Mouse (Mus musculus) lung, postnatal 14 days (tissue): ENCODE data around the gene Abraxas2.

Experiments
- DNase-seq: peaks from one replicate; pipeline ENCODE4 v3.0.0; 2021

The Abraxas2 gene

DNA sequence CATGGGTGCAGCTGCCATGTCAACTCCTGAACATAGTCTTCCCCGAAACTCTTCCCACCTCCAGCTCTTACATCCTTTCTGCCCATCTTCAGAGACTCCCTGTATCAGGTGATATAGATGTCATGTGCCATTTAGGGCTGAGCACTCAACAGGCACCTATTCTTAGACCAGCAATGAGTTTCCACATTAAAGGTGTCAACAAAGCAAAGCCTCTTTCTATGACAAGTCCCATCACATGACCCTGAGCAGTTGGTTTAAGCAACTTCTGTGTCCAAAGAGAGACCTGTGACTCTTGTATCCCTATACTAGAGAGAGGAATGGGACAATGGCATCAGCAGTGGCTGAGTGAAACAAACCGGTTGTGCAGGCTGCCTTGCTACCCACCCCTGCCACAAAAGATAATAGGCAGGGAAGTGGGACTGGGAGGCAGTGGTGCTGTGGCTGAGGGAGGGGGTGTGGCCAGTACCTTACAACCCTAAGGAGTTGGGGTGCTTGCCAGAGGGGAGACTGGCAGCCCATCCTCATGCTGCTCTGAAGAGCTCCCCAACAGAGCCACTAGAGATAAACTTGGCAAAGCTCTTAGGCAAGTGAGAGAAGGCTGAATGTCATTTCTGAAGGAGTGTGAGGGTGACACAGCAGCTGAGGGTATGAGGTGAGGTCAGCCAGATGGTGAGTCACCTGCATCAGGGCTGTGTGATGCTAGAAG is 42.0 kb downstream of the Abraxas2 start:
- DNase-seq, result no peak

DNA sequence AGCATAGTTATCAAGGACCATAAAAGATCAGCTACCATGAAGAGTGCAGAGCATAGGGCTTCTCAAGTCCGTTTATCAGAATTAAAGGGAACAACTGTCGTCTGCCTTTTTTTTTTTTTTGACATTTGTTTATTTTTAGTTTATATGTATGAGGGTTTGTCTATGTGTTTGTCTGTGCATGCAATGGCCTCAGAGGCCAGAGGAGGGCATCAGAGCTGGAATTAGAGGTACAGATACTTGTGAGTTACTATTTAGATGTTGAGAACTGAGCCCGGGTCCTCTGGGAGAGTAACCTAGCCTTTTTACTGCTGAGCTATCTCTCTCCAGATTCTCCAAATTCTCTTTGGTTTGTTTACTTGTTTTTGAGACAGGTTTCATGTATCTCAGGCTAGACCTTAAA is 44.8 kb downstream of the Abraxas2 start:
- DNase-seq, result no peak

GRCm38 (mm10) chr7:132921971-132922370 is 62.9 kb downstream of the Abraxas2 start:
- no peak for DNase-seq

DNA sequence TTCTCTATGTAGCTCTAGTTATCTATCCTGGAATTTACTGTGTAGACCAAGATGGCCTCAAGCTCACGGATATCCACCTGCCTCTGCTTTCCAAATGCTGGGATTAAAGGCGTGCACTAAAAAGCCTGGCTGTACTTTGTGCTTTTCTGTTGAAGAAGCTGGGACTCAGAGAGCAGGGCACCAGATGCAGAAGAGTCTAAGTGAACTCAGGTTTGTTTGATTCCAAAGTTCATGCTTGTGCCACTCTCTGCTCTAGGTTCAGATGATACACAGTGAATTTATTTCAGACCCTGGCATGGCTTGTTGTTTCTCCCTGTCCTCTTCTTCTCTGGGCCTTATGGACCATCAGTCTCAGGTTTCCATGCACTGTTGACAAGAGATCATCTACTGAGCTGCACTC is 66.2 kb downstream of the Abraxas2 start:
- DNase-seq, result no peak

DNA sequence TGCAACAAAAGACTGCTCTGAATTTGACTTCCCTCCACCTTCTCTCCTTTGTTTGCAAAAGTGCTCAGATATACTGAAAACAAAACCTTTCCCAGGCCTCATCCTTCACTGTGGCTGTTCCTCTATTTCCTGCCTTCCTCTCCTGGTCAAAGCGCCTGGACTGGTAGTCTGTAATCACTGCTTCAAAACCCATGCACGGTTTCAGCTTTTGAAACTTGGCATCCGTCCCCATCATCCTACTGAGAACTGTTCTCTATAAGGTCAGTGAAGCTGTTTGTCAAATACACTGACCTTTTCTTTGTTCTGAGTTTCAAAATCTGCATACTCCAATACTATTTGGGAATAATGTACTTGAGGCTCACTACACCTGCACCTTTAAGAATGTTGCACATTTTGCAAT is 68.2 kb downstream of the Abraxas2 start:
- DNase-seq, result no peak

DNA sequence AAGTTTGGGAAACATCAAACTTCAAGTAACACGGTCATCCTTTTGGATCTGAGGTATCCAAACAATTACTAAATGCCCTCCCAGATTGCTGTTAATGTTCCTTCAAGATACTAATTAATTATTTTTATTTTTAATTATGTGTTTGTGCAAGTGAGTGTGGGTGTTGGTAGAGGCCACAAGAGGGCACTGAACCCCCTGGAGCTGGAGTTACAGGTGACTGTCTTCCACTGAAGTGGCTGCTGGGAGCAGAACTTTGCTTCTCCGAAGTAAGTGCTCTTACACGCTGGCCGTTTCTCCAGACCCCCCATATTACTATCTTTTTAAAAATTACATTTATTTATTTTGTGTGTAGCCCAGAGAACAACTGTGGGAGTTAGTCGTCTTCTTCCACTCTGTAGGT is 71.0 kb downstream of the Abraxas2 start:
- no peak for DNase-seq

DNA sequence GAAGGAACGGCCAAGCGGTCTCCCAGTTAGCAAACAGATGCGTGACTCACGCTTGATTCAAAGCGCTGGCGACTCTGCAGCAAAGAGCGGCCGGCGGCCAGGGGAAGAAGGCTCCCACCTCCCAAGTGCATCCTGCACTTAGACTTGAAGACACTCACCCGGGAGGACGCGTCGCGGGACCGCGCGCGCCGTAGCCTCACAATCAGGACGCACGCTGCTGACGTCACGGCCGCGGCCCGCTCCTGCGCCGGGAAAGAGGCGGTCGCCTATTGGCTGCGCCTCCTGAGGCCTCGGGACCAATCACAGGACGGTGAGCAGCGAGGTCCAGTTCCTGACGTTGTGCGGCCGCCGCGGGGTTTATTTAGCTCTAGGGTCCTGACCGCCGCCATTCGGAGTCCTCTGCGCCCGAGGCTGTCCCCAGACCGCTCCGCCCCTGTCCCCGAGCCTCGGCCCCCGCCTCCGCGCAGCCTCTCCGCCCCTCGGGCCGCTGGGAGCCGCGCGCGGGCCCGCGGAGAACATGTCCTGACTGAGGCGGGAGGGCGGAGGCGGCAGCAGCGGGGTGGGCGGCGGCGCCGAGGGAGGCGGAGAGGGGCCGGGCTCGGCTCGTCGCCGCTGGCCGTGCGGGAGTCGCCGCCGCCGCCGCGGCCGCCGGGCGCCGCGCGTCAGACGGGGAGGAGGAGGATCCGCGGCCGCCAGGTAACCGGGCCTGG is 72.0 kb downstream of the Abraxas2 start, which contains the start of gene Zranb1:
TSS of gene Zranb1 (plus strand) at position 293 of the 710 bp plus-strand sequence.
- DNase-seq, result peak; percentile 98

DNA sequence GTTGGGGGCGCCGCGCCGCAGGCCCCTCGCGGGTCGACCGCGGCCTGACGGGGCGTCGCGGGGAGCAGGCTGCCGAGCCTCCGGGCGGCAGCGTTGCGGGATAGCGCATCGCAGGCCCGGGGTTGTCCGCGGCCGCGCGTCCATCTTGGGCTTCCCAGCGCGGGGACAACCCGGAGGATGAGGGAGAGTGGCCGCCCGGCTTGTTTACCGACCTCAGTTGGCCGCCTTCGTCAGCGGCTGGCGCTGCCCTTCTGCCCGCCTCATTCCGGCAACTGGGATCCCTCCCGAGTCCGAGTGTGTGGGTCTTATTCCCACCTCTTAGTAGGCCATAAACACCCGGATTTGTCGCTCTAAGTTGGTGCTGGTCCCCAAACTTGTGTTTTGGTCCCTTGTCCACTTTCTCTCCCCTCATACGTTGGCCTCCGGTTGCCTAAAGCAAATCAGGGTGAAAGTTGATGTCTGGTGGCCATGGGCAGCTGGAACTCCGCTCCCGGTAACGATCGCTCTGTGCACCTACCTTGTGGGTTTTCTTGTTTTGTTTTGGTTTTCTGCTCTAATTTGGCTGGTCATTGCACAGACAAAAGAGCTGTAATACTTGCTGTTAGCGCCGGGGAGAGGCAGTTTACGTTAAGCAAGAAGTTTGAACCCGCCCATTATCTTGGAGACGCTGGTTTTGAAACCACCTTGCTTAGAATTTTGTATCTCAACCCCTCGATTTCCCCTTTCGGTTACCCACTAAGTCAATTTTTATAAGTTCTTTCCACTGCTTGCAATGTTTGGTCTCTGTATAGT is 72.7 kb downstream of the Abraxas2 start:
- peak; percentile 52 for DNase-seq

- no peak for DNase-seq
Observed at GRCm38 (mm10) chr7:132933331-132933730, 74.3 kb downstream of the Abraxas2 start.
